Mouse (Mus musculus) Muller cell, postnatal 12 days (primary cell): ENCODE measurements around the gene Mrps12.
"Not testable (repeated sequence)": the region's sequence is repeated elsewhere in the genome, so short reads cannot be mapped to it uniquely, and the experiment has no call there.

Experiments
- DNase-seq: peaks from one replicate; pipeline ENCODE4 v3.0.0-alpha.2; 2015; ENCODE audit errors: inconsistent ontology term

Mrps12 gene

DNA sequence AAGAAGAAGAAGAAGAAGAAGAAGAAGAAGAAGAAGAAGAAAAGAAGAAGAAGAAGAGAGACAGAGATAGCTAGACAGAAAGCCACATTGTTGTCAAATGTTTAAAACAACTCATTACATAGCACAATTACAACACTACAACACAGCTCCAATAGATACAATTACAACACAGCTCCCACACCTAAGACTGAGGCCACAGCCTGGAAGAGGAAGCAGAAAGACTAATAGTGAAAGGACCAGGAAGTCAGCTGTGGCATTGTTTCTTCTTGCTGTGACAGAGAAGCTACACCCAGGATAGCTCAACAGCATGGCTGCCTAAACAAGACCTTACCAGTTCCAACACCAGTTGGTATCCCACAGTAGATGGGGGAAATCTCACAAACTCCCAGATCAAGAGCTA is 32.2 kb downstream of the Mrps12 start:
- DNase-seq, result no peak

DNA sequence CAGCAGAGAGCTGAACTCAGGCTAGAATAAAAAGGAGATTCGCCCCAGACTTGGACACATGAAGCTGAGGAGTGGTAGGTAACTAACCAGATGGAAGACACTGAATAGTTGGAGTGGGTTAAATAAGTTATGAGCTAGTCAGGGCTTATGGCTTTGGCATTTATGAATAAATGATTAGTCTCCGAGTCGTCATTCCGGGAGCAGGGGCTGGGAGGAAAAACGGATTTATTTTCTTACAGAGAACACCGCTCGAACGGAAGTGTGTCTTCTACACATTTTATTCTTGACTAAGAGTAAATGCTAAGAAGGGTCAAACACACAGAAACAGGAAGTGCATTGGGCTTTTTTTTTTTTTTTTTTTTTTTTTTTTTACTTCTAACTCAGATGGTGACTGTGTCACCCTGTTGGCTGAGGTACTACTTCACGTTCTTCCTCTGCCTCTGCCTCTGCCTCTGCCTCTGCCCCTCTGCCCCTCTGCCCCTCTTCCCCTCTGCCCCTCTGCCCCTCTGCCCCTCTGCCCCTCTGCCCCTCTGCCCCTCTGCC is 38.9 kb downstream of the Mrps12 start:
- DNase-seq, result no peak

DNA sequence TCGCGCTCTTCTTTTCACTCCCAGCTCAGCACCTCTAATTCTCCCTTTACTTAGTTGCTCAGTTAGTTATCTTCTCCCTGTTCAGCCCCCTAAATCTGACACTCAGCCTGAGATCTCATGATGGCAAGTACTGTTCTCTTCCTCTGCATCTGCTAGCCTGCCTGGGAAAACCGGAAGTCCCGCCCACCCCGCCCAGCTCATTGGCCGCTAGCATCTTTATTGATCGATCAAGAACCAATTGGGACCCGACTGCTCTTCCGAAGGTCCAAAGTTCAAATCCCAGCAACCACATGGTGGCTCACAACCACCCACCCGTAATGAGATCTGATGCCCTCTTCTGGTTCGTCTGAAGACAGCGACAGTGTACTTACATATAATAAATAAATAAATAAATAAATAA is 40.3 kb downstream of the Mrps12 start:
- not testable (repeated sequence) for DNase-seq

DNA sequence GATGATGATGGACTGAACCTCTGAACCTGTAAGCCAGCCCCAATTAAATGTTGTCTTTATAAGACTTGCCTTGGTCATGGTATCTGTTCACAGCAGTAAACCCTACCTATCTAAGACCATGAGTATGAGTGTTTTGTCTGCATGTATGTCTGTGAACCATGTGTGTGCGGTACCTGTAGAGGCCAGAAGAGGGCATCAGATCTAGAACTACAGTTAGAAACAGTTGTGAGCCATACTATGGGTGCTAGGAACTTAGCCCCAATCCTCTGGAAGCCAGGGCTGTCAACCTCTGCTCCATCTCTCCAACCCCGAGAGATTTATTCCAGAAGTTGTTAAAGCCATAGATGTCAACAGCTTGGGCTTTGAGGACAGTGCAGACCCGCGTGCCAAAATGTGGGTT is 41.4 kb downstream of the Mrps12 start:
- DNase-seq, result no peak

DNA sequence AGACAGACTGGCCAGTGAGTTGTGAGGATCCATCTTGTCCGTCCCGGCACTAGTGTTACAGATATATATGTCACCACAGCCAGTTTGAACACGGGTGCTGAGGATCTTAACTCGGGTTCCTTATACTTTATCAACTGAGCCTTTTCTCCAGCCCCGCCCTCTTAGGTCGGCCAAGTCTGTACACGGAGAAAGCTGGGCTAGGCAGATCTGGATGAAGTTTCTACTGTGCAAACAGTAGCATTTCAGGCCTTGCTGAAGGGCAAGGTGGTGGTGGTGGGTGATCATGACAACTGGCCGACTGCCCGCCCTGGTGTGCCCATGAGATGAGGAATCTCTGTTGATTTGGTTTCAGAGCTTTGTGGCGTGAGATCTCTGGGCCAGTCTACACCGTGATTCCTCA is 44.3 kb downstream of the Mrps12 start:
- DNase-seq, result no peak

DNA sequence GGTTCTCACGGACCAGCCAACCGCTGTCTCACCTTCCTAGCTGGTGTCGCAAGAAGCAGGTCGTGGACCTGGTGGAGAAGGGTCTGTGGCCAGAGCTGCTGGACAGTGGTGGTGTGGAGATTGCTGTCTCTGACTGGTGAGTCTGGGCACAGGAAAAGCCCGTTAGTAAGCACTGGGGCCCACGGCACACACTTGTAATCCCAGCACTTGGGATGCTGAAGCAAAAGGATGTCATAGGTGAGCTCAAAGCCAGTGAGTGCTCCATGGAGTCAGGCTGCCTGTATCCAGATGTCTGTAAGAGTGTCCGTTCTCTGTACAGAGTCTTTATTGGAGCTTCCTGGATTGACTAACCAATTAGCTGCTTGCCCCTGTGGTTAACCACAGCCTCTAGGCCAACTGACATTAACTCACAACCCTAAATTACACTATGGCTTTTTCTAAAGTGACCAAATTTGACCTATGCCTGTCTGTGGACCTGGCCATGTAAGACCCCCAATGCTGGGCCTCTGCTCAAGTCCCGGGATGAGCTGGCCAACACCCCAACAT is 46.6 kb downstream of the Mrps12 start:
- no peak for DNase-seq

DNA sequence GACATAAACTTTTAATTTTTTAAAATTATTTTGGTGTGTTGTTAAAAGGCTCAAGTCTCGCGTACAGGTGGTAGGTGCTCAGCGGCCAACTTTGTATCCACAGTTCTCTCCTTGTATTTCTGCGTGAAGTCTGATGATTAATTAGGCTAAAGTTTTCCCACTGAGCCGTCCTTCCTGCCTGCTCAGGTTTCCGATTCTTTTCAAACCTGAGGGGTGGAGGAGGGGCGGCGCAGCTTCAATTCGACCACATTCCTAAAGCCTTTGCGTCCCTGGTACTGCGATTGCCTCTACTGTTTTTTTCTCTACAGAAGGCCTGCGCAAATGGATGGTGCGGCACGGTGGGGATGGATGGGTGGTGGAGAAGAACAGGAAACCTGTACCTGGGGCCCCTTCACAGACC is 47.2 kb downstream of the Mrps12 start:
- DNase-seq, result peak; percentile 15

DNA sequence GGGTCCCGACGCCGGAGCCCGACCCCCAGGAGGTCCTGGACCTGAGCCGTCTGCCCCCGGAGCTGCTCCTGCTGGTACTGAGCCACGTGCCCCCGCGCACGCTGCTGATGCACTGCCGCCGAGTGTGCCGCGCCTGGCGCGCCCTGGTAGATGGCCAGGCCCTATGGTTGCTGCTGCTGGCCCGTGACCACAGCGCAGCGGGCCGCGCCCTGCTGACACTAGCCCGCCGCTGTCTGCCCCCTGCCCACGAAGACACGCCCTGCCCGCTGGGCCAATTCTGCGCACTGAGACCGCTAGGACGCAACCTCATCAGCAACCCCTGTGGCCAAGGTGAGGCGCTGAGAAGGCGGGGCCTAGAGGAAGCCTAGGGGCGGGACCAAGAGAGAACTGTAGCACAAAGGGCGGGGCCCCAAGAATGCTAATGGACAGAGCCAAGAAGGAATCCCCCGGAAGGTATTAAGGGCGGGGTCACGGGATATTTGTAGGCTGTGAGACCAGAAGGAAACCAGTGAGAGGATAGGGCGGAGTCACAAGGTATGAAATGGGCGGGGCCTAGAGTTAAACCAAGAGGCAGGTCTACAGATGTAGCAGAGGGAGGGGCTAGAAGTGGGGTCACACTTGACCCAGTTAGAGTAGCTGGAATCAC is 48.2 kb downstream of the Mrps12 start:
- peak; percentile 88 for DNase-seq

DNA sequence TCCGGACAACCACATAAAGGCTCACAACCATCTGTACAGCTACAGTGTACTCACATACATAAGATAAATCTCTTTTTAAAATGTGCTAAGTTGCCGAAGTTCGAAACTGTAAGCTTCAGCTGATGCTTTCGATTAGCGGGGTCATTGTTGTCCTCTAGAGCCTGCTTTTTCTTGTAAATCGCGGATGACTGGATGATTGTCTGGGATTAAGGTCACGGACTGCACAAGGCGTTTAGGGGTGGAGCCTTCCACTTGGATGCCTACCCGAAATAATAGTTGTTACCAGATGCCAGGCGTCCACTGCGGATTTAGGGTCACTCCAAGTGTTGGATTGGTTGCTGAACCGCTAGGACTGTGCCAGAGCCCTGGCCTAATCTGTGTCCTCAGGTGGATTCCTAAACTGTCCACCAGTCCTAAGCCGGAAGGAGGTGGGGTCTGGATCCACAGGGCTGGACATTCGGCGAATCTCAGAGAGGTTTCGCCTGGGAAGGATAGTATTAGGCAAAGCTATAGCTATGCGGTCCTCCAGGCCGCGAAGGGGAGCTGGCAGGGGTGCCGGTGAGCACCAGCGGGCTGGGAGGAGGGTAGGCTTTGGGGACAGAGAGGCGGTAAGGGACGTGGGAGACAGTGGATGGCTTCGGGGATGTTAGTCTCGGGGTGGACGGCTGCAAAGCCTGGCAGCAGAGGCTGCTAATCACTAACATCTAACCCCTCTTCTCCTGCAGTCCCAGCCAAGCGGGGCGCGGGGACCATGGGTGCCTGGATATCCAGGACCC is 48.9 kb downstream of the Mrps12 start, which contains the start of gene Fbxo27:
Gene Fbxo27, plus strand, starts transcription at position 305 of the 776 bp plus-strand sequence.
- DNase-seq, result peak; percentile 66

DNA sequence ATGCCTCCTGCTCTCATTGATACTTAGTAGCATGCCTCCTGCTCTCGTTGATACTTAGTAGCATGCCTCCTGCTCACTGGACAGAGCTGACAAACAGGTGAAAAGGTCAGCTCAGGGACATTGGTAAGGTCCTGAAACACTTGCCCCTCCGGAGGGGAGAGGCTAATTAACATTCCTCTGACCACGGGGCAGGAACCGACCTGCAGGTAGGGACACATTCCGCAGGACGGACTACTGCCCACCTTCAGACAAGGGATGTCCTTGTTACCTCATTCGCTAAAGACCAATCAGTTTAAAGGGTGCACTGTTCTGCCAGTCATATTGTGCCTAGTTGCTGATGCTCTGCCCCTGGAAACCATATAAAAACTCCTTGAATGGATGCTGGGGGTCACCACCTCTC is 50.5 kb downstream of the Mrps12 start:
- no peak for DNase-seq
